Mouse (Mus musculus): ENCODE results near the gene Nkd2.

DNA sequence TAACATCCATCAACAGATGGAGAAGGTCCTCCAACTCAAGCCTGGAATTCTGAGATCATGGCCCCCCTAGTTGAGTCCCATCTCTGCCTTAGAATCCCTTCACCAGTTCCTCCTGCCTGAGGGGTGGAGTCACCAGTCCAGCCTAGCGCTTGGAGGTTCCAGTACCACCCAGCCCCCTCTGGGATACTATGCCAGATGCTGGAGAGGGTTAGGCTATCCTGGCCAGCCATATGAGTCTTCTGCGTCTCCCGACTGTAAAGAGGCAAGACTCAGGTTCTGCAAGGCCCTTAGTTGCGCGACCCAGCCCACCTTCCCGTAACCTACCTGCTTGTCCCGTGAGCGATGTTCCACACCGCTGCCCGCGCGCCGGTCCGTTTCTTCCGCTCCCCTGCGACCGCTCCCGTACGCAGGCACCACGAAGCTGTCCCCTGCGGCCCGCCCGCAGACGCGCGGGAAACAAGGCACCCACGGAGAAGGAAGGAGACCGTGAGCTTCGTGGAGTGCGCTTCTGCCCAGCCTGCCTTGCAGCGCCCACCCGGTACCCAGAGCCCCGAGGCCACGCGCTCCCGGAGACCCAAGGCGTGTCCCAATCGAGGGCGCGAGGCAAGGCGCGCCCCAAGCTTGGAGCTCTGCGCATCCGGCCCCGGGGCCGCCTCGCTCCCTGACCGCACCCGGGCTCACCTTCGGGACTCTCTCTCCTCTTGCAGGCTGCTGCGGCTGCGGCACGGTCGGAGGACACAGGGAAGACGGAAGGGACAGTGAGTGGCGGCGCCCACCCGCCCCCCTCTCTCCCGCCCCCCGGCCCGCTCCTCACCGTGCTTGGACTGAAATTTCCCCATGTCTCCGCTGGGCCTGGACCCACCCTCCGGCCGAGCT lies 604 bp downstream of the Nkd2 start:
- TF ChIP-seq CTCF (IDR thresholded peaks at IDR 0.05; ENCODE audit: low read depth) (no peak), EP300 (IDR thresholded peaks at IDR 0.05; ENCODE audit: low read depth) (no peak)
